Comparison of ENCODE assay signal across 8 mouse cellular contexts in genomic region chrX:170672594-170673092, GRCm38 (mm10). TPM values are rescaled to one million over a fixed set of nuclear protein-coding genes. Genes with fewer than 3 reads are reported as not detected.
DNase-seq lines count a peak whose midpoint lies in the region; ATAC-seq lines count a peak whose summit lies in the region.
"Had no signal": no experiment of that assay in that cellular context is flagged by ENCODE, and none has a peak within 500 bp of the region (broad histone marks: within the 10 kb centered on the region; RNA-seq: fewer than 3 reads in every experiment).

Gene Asmt (plus strand): TSS chrX:170672644.

- H3K4me2 ChIP-seq in limb, embryonic 13.5 days (replicated peaks), result no peak within 1 kb of the TSS

- H3K27ac ChIP-seq in limb, embryonic 13.5 days, result no peak within 1 kb of the TSS

- peaks cover 40% of the 10 kb centered on the region for H3K36me3 ChIP-seq in limb, embryonic 13.5 days

- no peak within 1 kb of the TSS for H3K9ac ChIP-seq in limb, embryonic 13.5 days

- WGBS in limb, embryonic 13.5 days, result 96% methylated on average over 13 of the region's 16 CpGs

- H3K4me3 ChIP-seq in limb, embryonic 13.5 days, result no peak within 1 kb of the TSS
- H3K4me3 ChIP-seq: erythroblast, embryonic 14.5 days had no signal

- peak; percentile 66 for ATAC-seq in erythroblast, adult 5-6 weeks (replicated peaks; ENCODE audit: low FRiP score, poor library complexity, severe bottlenecking)
- 0 out of 2 replicates have a peak, but pooled peaks have one; percentile 44 for ATAC-seq in limb, embryonic 13.5 days (ENCODE audit: low FRiP score, low read depth)

- no peaks in the 10 kb centered on the region for H3K27me3 ChIP-seq in limb, embryonic 13.5 days

- H3K9me3 ChIP-seq in limb, embryonic 13.5 days, result peaks cover 50% of the 10 kb centered on the region

- peak; percentile 68 for DNase-seq in retina, postnatal 1 day
- DNase-seq in retina, embryonic 14.5 days (ENCODE audit: low spot score), result no peak
- DNase-seq in skeletal muscle tissue, adult 2 months (ENCODE audit: low read depth, low spot score), result peak; percentile 19
- no peak for DNase-seq in urinary bladder, postnatal 36 days (ENCODE audit: low spot score in 2 of 2)
- no peak for DNase-seq in ovary, adult 18-20 months (ENCODE audit: low spot score)

- no peaks in the 10 kb centered on the region for H3K4me1 ChIP-seq in limb, embryonic 13.5 days

RNA-seq across cellular contexts. Expression of gene Asmt, which starts in this region (rescaled TPM):
- total RNA-seq in erythroblast, adult 5-6 weeks (2015; ENCODE audit: low replicate concordance), result not detected in 2 replicates
- total RNA-seq in erythroblast, adult 5-6 weeks (2017; ENCODE audit: low replicate concordance), result not detected in 2 replicates
- not detected in 2 replicates for polyA plus RNA-seq in limb, embryonic 13.5 days (2015; fragmentation: Nextera tagmentation; extraction: Ambion mirVana)
- polyA plus RNA-seq: erythroblast, embryonic 14.5 days had no signal

Comparison
In these comparisons a context has a peak if more than half of its experiments do, and no peak if none do; other contexts are left out.
1. DNase-seq: peak in retina, postnatal 1 day (single experiment) and skeletal muscle tissue, adult 2 months (single experiment); none in retina, embryonic 14.5 days (single experiment), urinary bladder, postnatal 36 days (0 of 2) and ovary, adult 18-20 months (single experiment).
2. Peak in ATAC-seq in erythroblast, adult 5-6 weeks; RNA of the gene not detected or under 1 TPM.
3. Peak in ATAC-seq in limb, embryonic 13.5 days; RNA of the gene not detected or under 1 TPM.